Mouse (Mus musculus): ENCODE measurements around the gene Me1. TPM values are rescaled to one million over a fixed set of nuclear protein-coding genes. Genes with fewer than 3 reads are reported as not detected.

The Me1 gene
- polyA plus RNA-seq, 1 experiment = 45.6 TPM

DNA sequence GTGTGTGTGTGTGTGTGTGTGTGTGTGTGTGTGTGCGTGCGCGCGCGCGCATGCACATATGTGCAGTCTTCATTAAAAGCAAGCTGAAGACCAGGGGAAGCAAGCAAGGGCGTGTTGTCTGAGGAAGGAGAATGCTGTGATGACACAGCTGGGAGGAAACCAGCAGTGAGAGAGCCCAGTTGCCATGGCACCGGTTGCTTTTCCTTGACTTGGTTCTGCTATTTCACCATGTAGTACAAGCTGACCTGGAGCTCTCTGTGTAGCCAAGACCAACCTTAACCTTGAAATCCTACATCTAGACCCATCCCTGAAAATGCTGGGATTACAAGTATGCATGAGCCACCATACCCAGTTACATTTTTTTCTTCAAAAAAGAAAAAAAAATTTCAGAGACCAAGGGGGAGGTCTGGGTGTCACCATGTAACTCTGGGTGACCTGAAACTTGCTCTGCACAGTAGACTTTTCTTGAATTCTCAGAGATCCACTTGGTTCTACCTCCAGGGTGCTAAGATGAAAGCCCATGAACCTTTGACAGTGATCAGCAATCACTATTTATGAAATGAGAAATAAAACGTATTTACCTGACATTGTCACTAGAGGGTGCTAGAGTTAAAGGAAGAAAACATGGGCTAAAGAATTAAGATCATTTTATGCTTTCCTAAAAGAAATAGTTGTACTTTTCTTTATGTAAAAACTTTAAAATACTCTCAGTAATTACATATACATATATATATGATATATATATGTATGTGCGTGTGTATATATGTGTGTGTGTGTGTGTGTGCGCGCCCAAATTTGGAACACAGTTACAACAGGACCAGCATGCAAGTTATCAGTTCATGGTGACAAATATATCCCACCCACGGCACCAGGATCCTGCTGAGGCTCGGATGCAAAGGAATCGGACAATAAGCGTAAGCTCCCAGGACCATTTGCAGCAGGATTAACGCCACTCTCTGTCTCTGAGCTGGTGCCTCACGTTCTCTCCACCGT, 102.8 kb downstream of the Me1 start:
- no peak overlapping the region for H3K4me3 ChIP-seq (ENCODE audit: insufficient read depth, low read length)
- H3K4me1 ChIP-seq (ENCODE audit: control insufficient read depth, insufficient read depth, low read length) = peaks cover 4% of the 10 kb centered on the region; the same call in 1 of the 2 replicates
- H3K27ac ChIP-seq (ENCODE audit: insufficient read depth, low read length) = no peak overlapping the region
- no peak for TF ChIP-seq POLR2A (IDR thresholded peaks at IDR 0.05; ENCODE audit: extremely low read depth, insufficient read depth, low read length)
- TF ChIP-seq CTCF (IDR thresholded peaks at IDR 0.05; ENCODE audit: extremely low read depth, insufficient read depth, low read length) = peak; percentile 13; the same call in 1 of the 2 replicates

DNA sequence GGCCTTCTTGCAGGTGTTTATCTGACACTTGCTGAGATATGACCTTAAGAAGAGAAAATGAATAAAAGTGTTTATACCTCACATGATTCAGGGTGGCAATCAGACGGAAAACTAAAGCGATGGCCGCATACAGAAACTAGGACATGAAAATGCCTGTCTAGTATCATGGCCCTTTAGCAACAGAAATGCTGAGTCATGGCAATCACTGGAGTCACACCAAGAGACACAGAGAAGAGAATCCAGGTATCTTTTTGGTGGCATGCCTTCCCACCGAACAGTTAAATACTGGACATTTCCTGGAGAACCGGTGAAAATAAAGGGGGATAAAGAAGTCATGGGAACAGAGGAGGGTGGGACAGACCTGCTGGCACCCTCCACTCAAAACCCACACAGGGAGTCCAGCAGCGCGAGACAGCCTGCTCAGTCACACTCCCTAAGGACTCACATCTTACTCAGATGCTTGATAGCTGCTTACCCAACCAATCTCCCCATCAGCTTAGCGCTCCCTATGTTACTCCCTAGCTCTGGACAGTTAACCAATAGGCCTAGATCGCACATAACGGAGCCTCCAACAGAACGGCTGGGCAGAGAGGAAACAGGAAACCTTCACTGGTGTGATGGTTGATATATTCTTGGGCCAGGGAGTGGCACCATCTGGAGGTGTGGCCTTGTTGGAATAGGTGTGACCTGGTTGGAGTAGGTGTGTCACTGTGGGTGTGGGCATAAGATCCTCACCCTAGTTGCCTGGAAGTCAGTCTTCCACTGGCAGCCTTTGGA, 108.5 kb downstream of the Me1 start:
- Histone ChIP-seq H3K4me3 (ENCODE audit: insufficient read depth, low read length) (no peak overlapping the region), H3K4me1 (ENCODE audit: control insufficient read depth, insufficient read depth, low read length) (peaks cover under 1% of the 10 kb centered on the region; the same call in 1 of the 2 replicates), H3K27ac (ENCODE audit: insufficient read depth, low read length) (no peak overlapping the region)
- no peak for TF ChIP-seq POLR2A (IDR thresholded peaks at IDR 0.05; ENCODE audit: extremely low read depth, insufficient read depth, low read length)
- no peak for TF ChIP-seq CTCF (IDR thresholded peaks at IDR 0.05; ENCODE audit: extremely low read depth, insufficient read depth, low read length)

DNA sequence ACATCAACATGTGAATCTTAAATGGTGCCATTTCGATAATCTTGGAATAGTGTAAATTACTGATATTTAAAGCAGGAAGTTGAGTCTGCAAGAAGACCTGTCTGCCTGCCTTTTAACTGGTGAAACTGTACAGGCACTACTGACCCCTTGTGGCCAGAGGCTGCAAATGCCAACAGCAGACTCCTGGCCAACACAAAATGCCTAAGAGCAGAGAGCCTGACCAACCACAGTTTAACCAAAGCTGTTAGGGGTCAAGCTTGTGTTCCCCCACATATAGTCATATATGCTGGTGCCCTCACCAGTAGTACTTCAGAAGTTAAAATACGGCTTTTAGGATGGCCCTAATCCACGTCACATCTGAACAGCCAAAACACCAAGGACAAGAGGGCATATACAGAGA, 112.0 kb downstream of the Me1 start:
- no peak overlapping the region for H3K4me3 ChIP-seq (ENCODE audit: insufficient read depth, low read length)
- no peak overlapping the region for H3K27ac ChIP-seq (ENCODE audit: insufficient read depth, low read length)
- H3K4me1 ChIP-seq (ENCODE audit: control insufficient read depth, insufficient read depth, low read length) = no peaks in the 10 kb centered on the region
- TF ChIP-seq CTCF (IDR thresholded peaks at IDR 0.05; ENCODE audit: extremely low read depth, insufficient read depth, low read length) = peak; percentile 90
- TF ChIP-seq POLR2A (IDR thresholded peaks at IDR 0.05; ENCODE audit: extremely low read depth, insufficient read depth, low read length) = no peak

DNA sequence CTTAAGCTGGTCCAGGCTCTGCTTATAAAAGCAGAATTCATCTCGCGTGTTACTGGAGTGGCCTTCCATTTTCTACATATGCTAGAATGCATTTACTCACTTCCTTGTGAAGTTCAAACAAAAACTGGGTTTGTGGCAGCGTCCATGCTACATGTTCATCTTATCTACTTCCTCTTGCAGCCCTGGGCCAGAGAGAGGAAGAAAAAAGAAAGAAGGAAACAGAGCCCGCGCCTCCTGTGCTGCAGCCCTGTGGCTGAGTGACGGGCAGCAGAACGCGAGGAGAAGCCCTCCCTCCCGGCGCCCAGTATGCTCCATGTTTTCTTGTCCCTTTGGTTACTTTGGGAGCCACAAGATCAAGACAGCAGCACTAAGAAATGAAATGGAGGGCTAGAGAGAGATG, 116.1 kb downstream of the Me1 start:
- Histone ChIP-seq H3K4me3 (ENCODE audit: insufficient read depth, low read length) (no peak overlapping the region), H3K27ac (ENCODE audit: insufficient read depth, low read length) (no peak overlapping the region), H3K4me1 (ENCODE audit: control insufficient read depth, insufficient read depth, low read length) (no peaks in the 10 kb centered on the region)
- TF ChIP-seq CTCF (IDR thresholded peaks at IDR 0.05; ENCODE audit: extremely low read depth, insufficient read depth, low read length) = no peak
- TF ChIP-seq POLR2A (IDR thresholded peaks at IDR 0.05; ENCODE audit: extremely low read depth, insufficient read depth, low read length) = no peak

DNA sequence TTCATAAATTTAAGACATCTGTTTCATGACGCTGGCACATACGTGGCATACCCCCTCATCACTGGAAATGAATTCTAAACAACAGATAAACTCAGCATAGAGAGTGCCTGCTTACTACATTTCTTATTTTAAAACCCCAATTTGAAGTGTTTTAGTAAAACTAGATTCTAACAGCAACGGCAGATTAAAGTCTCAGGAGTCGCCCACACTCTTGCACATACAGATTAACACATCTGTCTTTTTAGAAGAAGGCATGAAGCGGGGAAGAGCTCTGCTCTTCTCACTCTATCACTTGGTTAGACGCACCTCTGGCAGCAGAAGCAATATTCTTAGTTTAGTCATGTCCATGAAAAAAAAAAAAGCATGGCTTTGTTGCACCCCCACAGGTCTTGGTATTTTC, 120.6 kb downstream of the Me1 start:
- TF ChIP-seq POLR2A (IDR thresholded peaks at IDR 0.05; ENCODE audit: extremely low read depth, insufficient read depth, low read length) (no peak), CTCF (IDR thresholded peaks at IDR 0.05; ENCODE audit: extremely low read depth, insufficient read depth, low read length) (no peak)
- no peak overlapping the region for H3K4me3 ChIP-seq (ENCODE audit: insufficient read depth, low read length)
- H3K4me1 ChIP-seq (ENCODE audit: control insufficient read depth, insufficient read depth, low read length) = 0 out of 2 replicates have a peak, but pooled peaks cover 1% of the 10 kb centered on the region
- no peak overlapping the region for H3K27ac ChIP-seq (ENCODE audit: insufficient read depth, low read length)

DNA sequence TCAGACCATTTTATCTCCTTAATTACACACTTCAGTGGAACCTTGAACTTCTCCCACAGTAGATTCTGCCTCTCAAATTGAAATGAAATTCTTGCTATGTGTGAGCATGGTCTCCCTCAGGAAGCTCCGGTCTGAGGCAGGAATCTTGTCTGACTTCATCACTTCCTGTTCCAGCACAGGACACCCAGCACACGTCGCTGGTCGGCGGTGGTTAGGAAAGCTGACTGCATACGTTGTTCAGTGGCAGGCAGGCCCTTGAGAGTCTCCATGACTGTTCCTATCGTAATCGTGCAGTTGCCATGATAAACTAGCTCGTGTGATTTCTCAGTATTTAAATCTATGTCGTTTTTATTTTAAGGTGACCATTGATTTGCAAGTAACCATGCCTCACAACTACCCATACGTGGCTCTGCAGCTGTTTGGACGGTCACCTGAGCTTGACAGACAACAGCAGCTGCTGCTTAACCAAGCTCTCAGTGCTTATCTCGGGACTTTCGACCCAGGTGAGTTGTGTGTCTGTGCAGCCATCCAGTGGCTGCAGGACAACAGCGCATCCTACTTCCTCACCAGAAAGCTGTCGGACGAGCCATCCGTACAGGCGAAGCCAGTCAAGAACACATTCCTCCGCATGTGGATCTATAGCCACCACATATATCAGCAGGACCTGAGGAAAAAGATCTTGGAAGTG, 122.0 kb downstream of the Me1 start:
- TF ChIP-seq CTCF (IDR thresholded peaks at IDR 0.05; ENCODE audit: extremely low read depth, insufficient read depth, low read length) = no peak
- TF ChIP-seq POLR2A (IDR thresholded peaks at IDR 0.05; ENCODE audit: extremely low read depth, insufficient read depth, low read length) = no peak
- Histone ChIP-seq H3K27ac (ENCODE audit: insufficient read depth, low read length) (no peak overlapping the region), H3K4me3 (ENCODE audit: insufficient read depth, low read length) (no peak overlapping the region), H3K4me1 (ENCODE audit: control insufficient read depth, insufficient read depth, low read length) (0 out of 2 replicates have a peak, but pooled peaks cover 1% of the 10 kb centered on the region)

DNA sequence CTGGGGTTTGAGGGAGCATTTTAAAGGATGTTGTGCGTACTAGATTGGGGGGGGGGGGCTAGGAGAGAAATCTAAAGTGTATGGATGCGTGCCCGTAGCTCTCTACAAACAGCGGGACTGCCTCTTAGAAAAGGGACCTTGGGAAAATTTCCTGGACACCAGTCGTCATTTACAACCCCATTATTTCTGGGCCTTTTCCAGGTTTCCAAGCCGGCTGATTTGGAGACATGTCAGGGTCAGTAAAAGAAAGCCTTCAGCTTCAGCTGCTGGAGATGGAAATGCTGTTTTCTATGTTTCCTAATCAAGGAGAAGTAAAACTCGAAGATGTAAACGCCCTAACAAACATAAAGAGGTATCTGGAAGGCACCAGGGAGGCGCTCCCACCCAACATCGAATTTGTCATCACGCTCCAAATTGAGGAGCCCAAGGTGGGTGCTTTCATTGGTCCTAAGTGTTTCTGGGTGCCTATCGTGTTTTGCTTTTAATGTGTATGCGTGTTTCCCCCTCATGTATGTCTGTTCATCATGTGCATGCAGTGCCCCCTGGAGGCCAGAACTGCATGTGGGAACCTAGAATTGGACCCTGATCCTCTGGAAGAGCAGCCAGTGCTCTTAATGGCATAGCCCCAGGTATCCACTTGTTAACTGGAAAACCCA, 123.0 kb downstream of the Me1 start:
- TF ChIP-seq CTCF (IDR thresholded peaks at IDR 0.05; ENCODE audit: extremely low read depth, insufficient read depth, low read length) = peak; percentile 75
- no peak for TF ChIP-seq POLR2A (IDR thresholded peaks at IDR 0.05; ENCODE audit: extremely low read depth, insufficient read depth, low read length)
- Histone ChIP-seq H3K4me3 (ENCODE audit: insufficient read depth, low read length) (peak overlapping the region; percentile 85), H3K27ac (ENCODE audit: insufficient read depth, low read length) (no peak overlapping the region), H3K4me1 (ENCODE audit: control insufficient read depth, insufficient read depth, low read length) (0 out of 2 replicates have a peak, but pooled peaks cover 1% of the 10 kb centered on the region)

DNA sequence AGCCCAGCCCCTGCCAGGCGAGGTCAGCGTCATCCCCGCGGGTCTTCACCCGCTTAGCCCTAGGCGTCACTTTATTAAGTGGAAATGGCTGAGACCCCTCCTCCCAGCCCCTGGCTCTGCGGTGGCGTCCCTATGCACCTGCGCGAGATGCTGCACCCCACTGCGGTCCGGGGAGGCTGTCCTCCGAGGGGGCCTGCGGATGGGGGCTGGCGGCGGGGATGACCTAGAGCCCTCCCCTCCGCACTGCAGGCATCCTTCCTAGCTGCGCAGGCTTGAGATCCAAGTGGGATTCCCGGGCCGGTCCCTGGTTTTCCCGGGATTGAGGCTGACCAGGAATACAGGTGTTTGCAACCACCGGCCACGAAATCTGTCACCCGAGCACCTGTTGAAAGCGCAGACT, 123.6 kb downstream of the Me1 start:
- H3K4me1 ChIP-seq (ENCODE audit: control insufficient read depth, insufficient read depth, low read length) = 0 out of 2 replicates have a peak, but pooled peaks cover 1% of the 10 kb centered on the region
- peak overlapping the region; percentile 61 for H3K27ac ChIP-seq (ENCODE audit: insufficient read depth, low read length)
- peak overlapping the region; percentile 85 for H3K4me3 ChIP-seq (ENCODE audit: insufficient read depth, low read length)
- no peak for TF ChIP-seq POLR2A (IDR thresholded peaks at IDR 0.05; ENCODE audit: extremely low read depth, insufficient read depth, low read length)
- TF ChIP-seq CTCF (IDR thresholded peaks at IDR 0.05; ENCODE audit: extremely low read depth, insufficient read depth, low read length) = no peak
